Mouse (Mus musculus): Measurements from ENCODE around the gene Zfp446.

DNA sequence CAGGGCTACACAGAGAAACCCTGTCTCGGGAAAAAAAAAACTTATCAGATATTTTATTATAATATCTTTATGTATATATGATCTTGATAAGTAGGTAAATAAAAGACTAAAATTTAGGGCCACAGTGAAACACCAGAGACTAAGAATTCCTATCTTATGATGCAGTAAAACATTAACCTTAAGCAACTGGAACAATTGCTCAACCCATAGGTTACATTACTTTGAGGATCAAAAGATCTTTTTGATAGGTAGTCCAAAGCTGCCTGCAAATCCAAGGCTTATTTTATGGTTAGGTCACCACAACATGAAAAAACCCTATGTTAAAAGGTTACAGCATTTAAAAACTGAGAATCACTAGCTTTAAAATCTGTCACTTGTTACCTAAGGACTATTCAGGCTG, 23.9 kb downstream of the Zfp446 start:
- TF ChIP-seq POLR2A (IDR thresholded peaks at IDR 0.05; ENCODE audit: borderline replicate concordance, low read depth, low read length) (no peak), CTCF (IDR thresholded peaks at IDR 0.05; ENCODE audit: low read depth, low read length) (no peak)
